ENCODE assay signal across 15 mouse cellular contexts in genomic region chr8:106834899-106835298, GRCm38 (mm10). TPM values are rescaled to one million over a fixed set of nuclear protein-coding genes. Genes with fewer than 3 reads are reported as not detected.
A peak's percentile ranks its signal among the peaks of the same experiment; 100 is the strongest.
DNase-seq lines count a peak whose midpoint lies in the region; ATAC-seq and TF ChIP-seq lines count a peak whose summit lies in the region.
"Had no signal": no experiment of that assay in that cellular context is flagged by ENCODE, and none has a peak within 500 bp of the region (broad histone marks: within the 10 kb centered on the region; RNA-seq: fewer than 3 reads in every experiment).

No protein-coding gene starts in this region.

- no peaks in the 10 kb centered on the region for H3K36me3 ChIP-seq in heart, adult 2 months (ENCODE audit: control insufficient read depth, insufficient read depth, low read length)
- H3K36me3 ChIP-seq in heart, embryonic 16.5 days (ENCODE audit: control insufficient read depth, insufficient read depth), result peaks cover 3% of the 10 kb centered on the region; the same call in 1 of the 2 replicates
- H3K36me3 ChIP-seq in hindbrain, embryonic 16.5 days (ENCODE audit: control insufficient read depth, insufficient read depth, low read length), result no peaks in the 10 kb centered on the region
- H3K36me3 ChIP-seq: forebrain, embryonic 12.5 days; limb, embryonic 13.5 days had no signal

- no peak for TF ChIP-seq CTCF in heart, adult 2 months (IDR thresholded peaks at IDR 0.05)

- no peak overlapping the region for H3K4me3 ChIP-seq in heart, adult 2 months
- H3K4me3 ChIP-seq in heart, embryonic 16.5 days (ENCODE audit: low read length), result no peak overlapping the region
- H3K4me3 ChIP-seq in hindbrain, embryonic 16.5 days (ENCODE audit: low read length), result no peak overlapping the region
- H3K4me3 ChIP-seq: forebrain, embryonic 12.5 days; limb, embryonic 13.5 days had no signal

- peak; percentile 25 to 57 for DNase-seq in cerebellum, postnatal 10 days
- DNase-seq in cerebellum, adult 8-10 months, result no peak
- peak; percentile 73 to 84 for DNase-seq in heart, adult 2 months
- peak; percentile 63 for DNase-seq in kidney, postnatal 14 days
- no peak for DNase-seq in T-cell, adult 2 months (ENCODE audit: low spot score)
- DNase-seq in lung, postnatal 25 days (ENCODE audit: low spot score), result no peak
- DNase-seq: cerebellum, adult 2 months; embryo, embryonic 11 days had no signal

- H3K9ac ChIP-seq in heart, adult 2 months (ENCODE audit: low read depth, low read length), result no peak overlapping the region
- no peak overlapping the region; the same call in 1 of the 2 replicates for H3K9ac ChIP-seq in heart, embryonic 16.5 days (ENCODE audit: low read length)
- no peak overlapping the region for H3K9ac ChIP-seq in hindbrain, embryonic 16.5 days (ENCODE audit: low read depth, low read length)
- H3K9ac ChIP-seq: forebrain, embryonic 12.5 days; limb, embryonic 13.5 days had no signal

- peak overlapping the region; percentile 44 for H3K27ac ChIP-seq in heart, adult 2 months
- H3K27ac ChIP-seq in heart, embryonic 16.5 days (ENCODE audit: low read length), result peak overlapping the region; percentile 79
- no peak overlapping the region for H3K27ac ChIP-seq in hindbrain, embryonic 16.5 days (ENCODE audit: low read depth, low read length)
- H3K27ac ChIP-seq: forebrain, embryonic 12.5 days; hindbrain, postnatal 0 days; kidney, postnatal 0 days; limb, embryonic 13.5 days had no signal

- no peaks in the 10 kb centered on the region for H3K27me3 ChIP-seq in heart, adult 2 months (ENCODE audit: control insufficient read depth, insufficient read depth, low read length)
- H3K27me3 ChIP-seq in heart, embryonic 16.5 days (ENCODE audit: control insufficient read depth, insufficient read depth, low read length), result no peaks in the 10 kb centered on the region
- H3K27me3 ChIP-seq in hindbrain, embryonic 16.5 days (replicated peaks; ENCODE audit: control insufficient read depth, insufficient read depth, low read length), result no peaks in the 10 kb centered on the region
- H3K27me3 ChIP-seq: forebrain, embryonic 12.5 days; limb, embryonic 13.5 days had no signal

- TF ChIP-seq EP300 in heart, adult 2 months (IDR thresholded peaks at IDR 0.05; ENCODE audit: insufficient read depth, low read depth, low read length), result peak; percentile 82

- peak; percentile 91 for ATAC-seq in heart, embryonic 16.5 days (replicated peaks; ENCODE audit: extremely low read depth, insufficient read depth, low FRiP score)
- no peak for ATAC-seq in hindbrain, embryonic 16.5 days
- ATAC-seq: hindbrain, postnatal 0 days had no signal

- intact Hi-C loops in heart, adult 2 months (cut with DNase I), result loop anchor here (5.0 kb wide), 2 partner anchors 63 to 103 kb away; no protein-coding TSS in a partner anchor

- 18% methylated on average over 1 of the region's 1 CpGs for WGBS in heart, adult 2 months
- 20% methylated on average over 1 of the region's 1 CpGs for WGBS in heart, embryonic 16.5 days
- 60% methylated on average over 1 of the region's 1 CpGs for WGBS in hindbrain, embryonic 16.5 days

- no peak overlapping the region for H3K4me2 ChIP-seq in heart, embryonic 16.5 days (ENCODE audit: low read depth, low read length)
- H3K4me2 ChIP-seq in hindbrain, embryonic 16.5 days (ENCODE audit: low read length), result no peak overlapping the region
- H3K4me2 ChIP-seq: forebrain, embryonic 12.5 days; limb, embryonic 13.5 days; midbrain, embryonic 11.5 days had no signal

- TF ChIP-seq POLR2A in heart, adult 2 months (IDR thresholded peaks at IDR 0.05; ENCODE audit: insufficient read depth, low read depth, low read length), result no peak

- H3K4me1 ChIP-seq in heart, adult 2 months (ENCODE audit: control insufficient read depth, insufficient read depth, low read length), result peaks cover 10% of the 10 kb centered on the region
- H3K4me1 ChIP-seq in heart, embryonic 16.5 days (ENCODE audit: control insufficient read depth, insufficient read depth, low read length), result peaks cover 22% of the 10 kb centered on the region
- H3K4me1 ChIP-seq in hindbrain, embryonic 16.5 days (ENCODE audit: control insufficient read depth, insufficient read depth, low read depth, low read length), result peaks cover 5% of the 10 kb centered on the region; the same call in 1 of the 2 replicates

- no peaks in the 10 kb centered on the region for H3K9me3 ChIP-seq in heart, embryonic 16.5 days (replicated peaks; ENCODE audit: control insufficient read depth, low read length)
- no peaks in the 10 kb centered on the region for H3K9me3 ChIP-seq in hindbrain, embryonic 16.5 days (ENCODE audit: control insufficient read depth, low read length)
- H3K9me3 ChIP-seq: forebrain, embryonic 12.5 days; limb, embryonic 13.5 days had no signal

- H3K79me2 ChIP-seq in heart, adult 2 months (replicated peaks; ENCODE audit: control insufficient read depth, insufficient read depth, low read length), result no peaks in the 10 kb centered on the region

RNA-seq across cellular contexts. Expression of gene Has3, which starts 35.1 kb away (rescaled TPM):
- under 1 TPM; 0.66 to 0.70 TPM for total RNA-seq in heart, adult 2 months (2021)
- polyA plus RNA-seq in heart, adult 2 months (2012; rRNA removed), result 1.1 and 3.7 TPM in 2 replicates
- 0.22 and 0.26 TPM in 2 replicates for polyA plus RNA-seq in heart, embryonic 16.5 days (2015; fragmentation: Nextera tagmentation; extraction: Ambion mirVana)
- 1.2 and 1.6 TPM in 2 replicates for polyA plus RNA-seq in hindbrain, embryonic 16.5 days (2015; fragmentation: Nextera tagmentation; extraction: Ambion mirVana)

RNA-seq across cellular contexts. Expression of gene Utp4, which starts 58.5 kb away (rescaled TPM):
- 10 to 100 TPM; 21.3 to 22.3 TPM for total RNA-seq in heart, adult 2 months (2021)
- polyA plus RNA-seq in heart, adult 2 months (2012; rRNA removed), result 17.8 and 25.2 TPM in 2 replicates
- polyA plus RNA-seq in heart, embryonic 16.5 days (2015; fragmentation: Nextera tagmentation; extraction: Ambion mirVana), result 42.5 and 48.1 TPM in 2 replicates
- 42.2 and 44.6 TPM in 2 replicates for polyA plus RNA-seq in hindbrain, embryonic 16.5 days (2015; fragmentation: Nextera tagmentation; extraction: Ambion mirVana)

Comparison
In these comparisons a context has a peak if more than half of its experiments do, and no peak if none do; other contexts are left out.
1. DNase-seq: peak in cerebellum, postnatal 10 days (2 of 2), heart, adult 2 months (2 of 2) and kidney, postnatal 14 days (single experiment); none in cerebellum, adult 8-10 months (single experiment), T-cell, adult 2 months (single experiment) and lung, postnatal 25 days (single experiment).